Mouse (Mus musculus): ENCODE measurements around the gene Fam71e1. TPM values are rescaled to one million over a fixed set of nuclear protein-coding genes. Genes with fewer than 3 reads are reported as not detected.
A peak's percentile ranks its signal among the peaks of the same experiment; 100 is the strongest.

The Fam71e1 gene
- total and polyA plus RNA-seq, 2 experiments from 2014 or later = 3.2 to 11.4 TPM

GRCm38 (mm10) chr7:44469677-44470675 lies 26.4 kb upstream of the Fam71e1 start:
- H3K9ac ChIP-seq (replicated peaks; ENCODE audit: low read depth, low read length) = peak overlapping the region; percentile 64; the same call in 1 of the 2 replicates
- ATAC-seq (ENCODE audit: insufficient read depth, low read depth) = no peak

DNA sequence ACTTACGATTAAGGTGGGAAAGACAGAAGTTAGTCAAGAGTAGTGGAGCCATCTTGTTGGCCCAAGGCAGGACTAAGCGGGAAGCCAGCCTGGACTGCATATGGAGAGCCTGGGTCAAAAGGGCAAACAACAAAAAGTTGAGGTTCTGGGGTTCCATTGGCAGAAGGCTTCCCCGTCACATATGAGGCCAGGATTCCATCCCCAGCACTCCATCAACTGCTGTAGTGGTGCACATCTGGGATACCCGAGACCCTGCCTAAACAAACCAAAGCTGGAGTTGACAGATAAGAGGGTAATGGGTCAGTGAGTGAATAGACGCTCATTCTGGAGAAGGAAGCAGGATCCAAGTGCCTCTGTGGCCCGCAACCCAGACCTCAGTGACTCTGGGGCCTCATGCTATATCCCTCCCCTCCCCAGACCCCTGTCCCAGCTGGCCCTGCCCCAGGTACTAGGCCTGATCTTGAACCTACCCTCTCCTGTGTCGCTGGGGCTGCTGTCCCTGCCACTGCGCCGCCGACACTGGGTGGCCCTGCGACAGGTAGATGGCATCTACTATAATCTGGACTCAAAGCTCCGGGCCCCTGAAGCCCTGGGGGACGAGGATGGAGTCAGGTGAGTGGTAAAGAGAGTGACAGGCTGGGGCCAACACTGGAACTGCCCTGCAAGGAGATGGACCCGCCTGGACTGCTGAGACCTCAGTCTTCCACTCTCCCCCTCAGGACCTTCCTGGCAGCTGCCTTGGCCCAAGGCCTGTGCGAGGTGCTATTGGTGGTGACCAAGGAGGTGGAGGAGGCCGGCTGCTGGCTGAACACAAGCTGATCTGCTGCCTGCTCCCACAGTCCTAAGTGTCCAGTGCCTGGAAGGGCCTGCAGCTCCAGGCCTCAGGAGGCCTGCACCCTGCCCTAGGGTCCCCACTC lies 25.4 kb upstream of the Fam71e1 start:
- no peak for ATAC-seq (ENCODE audit: insufficient read depth, low read depth)
- Histone ChIP-seq H3K4me3 (ENCODE audit: low read depth, low read length) (no peak overlapping the region), H3K9ac (replicated peaks; ENCODE audit: low read depth, low read length) (peak overlapping the region; percentile 35; the same call in 1 of the 2 replicates), H3K27me3 (ENCODE audit: control insufficient read depth, insufficient read depth, low read length) (no peaks in the 10 kb centered on the region), H3K4me2 (ENCODE audit: low read depth, low read length) (no peak overlapping the region), H3K4me1 (ENCODE audit: control insufficient read depth, insufficient read depth) (peaks cover 50% of the 10 kb centered on the region), H3K9me3 (replicated peaks; ENCODE audit: control insufficient read depth, low read length) (no peaks in the 10 kb centered on the region), H3K27ac (ENCODE audit: low read depth) (peak overlapping the region; percentile 99), H3K36me3 (replicated peaks; ENCODE audit: control insufficient read depth, insufficient read depth, low read length) (no peaks in the 10 kb centered on the region)
- 55% methylated on average over 16 of the region's 16 CpGs for WGBS
- TF ChIP-seq CTCF (IDR thresholded peaks at IDR 0.05; ENCODE audit: low read depth) = no peak
- TF ChIP-seq EP300 (IDR thresholded peaks at IDR 0.05; ENCODE audit: low read depth) = no peak
- DNase-seq (ENCODE audit: low spot score) = no peak

More at GRCm38 (mm10) chr7:44469677-44470675, 26.4 kb upstream of the Fam71e1 start:
- peak overlapping the region; percentile 99 for H3K27ac ChIP-seq (ENCODE audit: low read depth)
- TF ChIP-seq CTCF (IDR thresholded peaks at IDR 0.05; ENCODE audit: low read depth) = no peak
- no peak overlapping the region for H3K4me3 ChIP-seq (ENCODE audit: low read depth, low read length)
- DNase-seq (ENCODE audit: low spot score) = no peak
- no peaks in the 10 kb centered on the region for H3K9me3 ChIP-seq (replicated peaks; ENCODE audit: control insufficient read depth, low read length)
- H3K36me3 ChIP-seq (replicated peaks; ENCODE audit: control insufficient read depth, insufficient read depth, low read length) = no peaks in the 10 kb centered on the region
- H3K4me1 ChIP-seq (ENCODE audit: control insufficient read depth, insufficient read depth) = peaks cover 43% of the 10 kb centered on the region
- H3K27me3 ChIP-seq (ENCODE audit: control insufficient read depth, insufficient read depth, low read length) = no peaks in the 10 kb centered on the region
- no peak overlapping the region for H3K4me2 ChIP-seq (ENCODE audit: low read depth, low read length)
- 51% methylated on average over 16 of the region's 16 CpGs for WGBS

GRCm38 (mm10) chr7:44471880-44472557 lies 24.4 kb upstream of the Fam71e1 start:
- peak; percentile 68 for ATAC-seq (ENCODE audit: insufficient read depth, low read depth)
- Histone ChIP-seq H3K36me3 (replicated peaks; ENCODE audit: control insufficient read depth, insufficient read depth, low read length) (no peaks in the 10 kb centered on the region), H3K4me1 (ENCODE audit: control insufficient read depth, insufficient read depth) (peaks cover 50% of the 10 kb centered on the region)

DNA sequence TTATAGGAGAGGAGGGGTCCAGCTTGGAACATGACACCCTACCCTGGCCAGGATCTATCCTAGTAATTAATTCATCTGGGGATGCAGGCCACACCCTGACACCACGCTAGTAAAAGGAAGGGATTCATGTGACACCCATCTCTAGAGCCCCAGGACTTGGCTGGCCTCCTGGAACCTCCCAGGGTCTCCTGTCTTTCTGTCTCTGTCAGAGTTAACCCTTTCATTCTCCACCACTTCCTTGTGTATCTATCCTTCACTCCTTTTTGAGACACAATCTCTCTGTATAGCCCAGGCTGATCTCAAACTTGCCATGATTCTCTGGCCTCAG lies 23.9 kb upstream of the Fam71e1 start:
- H3K9me3 ChIP-seq (replicated peaks; ENCODE audit: control insufficient read depth, low read length) = no peaks in the 10 kb centered on the region
- H3K27ac ChIP-seq (ENCODE audit: low read depth) = peak overlapping the region; percentile 99
- TF ChIP-seq EP300 (IDR thresholded peaks at IDR 0.05; ENCODE audit: low read depth) = no peak
- no peak for TF ChIP-seq CTCF (IDR thresholded peaks at IDR 0.05; ENCODE audit: low read depth)
- H3K9ac ChIP-seq (replicated peaks; ENCODE audit: low read depth, low read length) = peak overlapping the region; percentile 72; the same call in 1 of the 2 replicates
- peak overlapping the region; percentile 52 for H3K4me3 ChIP-seq (ENCODE audit: low read depth, low read length)
- no peak; the same call in 1 of the 2 replicates for ATAC-seq (ENCODE audit: insufficient read depth, low read depth)
- H3K4me2 ChIP-seq (ENCODE audit: low read depth, low read length) = peak overlapping the region; percentile 55
- no peaks in the 10 kb centered on the region for H3K36me3 ChIP-seq (replicated peaks; ENCODE audit: control insufficient read depth, insufficient read depth, low read length)
- peaks cover 50% of the 10 kb centered on the region for H3K4me1 ChIP-seq (ENCODE audit: control insufficient read depth, insufficient read depth)
- WGBS = 8% methylated on average over 1 of the region's 1 CpGs
- DNase-seq (ENCODE audit: low spot score) = no peak
- H3K27me3 ChIP-seq (ENCODE audit: control insufficient read depth, insufficient read depth, low read length) = no peaks in the 10 kb centered on the region

More at GRCm38 (mm10) chr7:44471880-44472557, 24.4 kb upstream of the Fam71e1 start:
- Histone ChIP-seq H3K4me3 (ENCODE audit: low read depth, low read length) (no peak overlapping the region), H3K27me3 (ENCODE audit: control insufficient read depth, insufficient read depth, low read length) (no peaks in the 10 kb centered on the region), H3K27ac (ENCODE audit: low read depth) (peak overlapping the region; percentile 99), H3K9me3 (replicated peaks; ENCODE audit: control insufficient read depth, low read length) (no peaks in the 10 kb centered on the region), H3K9ac (replicated peaks; ENCODE audit: low read depth, low read length) (peak overlapping the region; percentile 35; the same call in 1 of the 2 replicates), H3K4me2 (ENCODE audit: low read depth, low read length) (peak overlapping the region; percentile 55)
- TF ChIP-seq EP300 (IDR thresholded peaks at IDR 0.05; ENCODE audit: low read depth) (peak; percentile 98), CTCF (IDR thresholded peaks at IDR 0.05; ENCODE audit: low read depth) (no peak)
- DNase-seq (ENCODE audit: low spot score) = peak; percentile 96
- WGBS = 12% methylated on average over 6 of the region's 6 CpGs
